Mouse (Mus musculus) ovary, postnatal 14 days (tissue): ENCODE data around the gene H2-T22.
"Not testable (repeated sequence)": the region's sequence is repeated elsewhere in the genome, so short reads cannot be mapped to it uniquely, and the experiment has no call there.

Experiments used
- DNase-seq: peaks from one replicate; pipeline ENCODE4 v3.0.0; 2022; ENCODE audit warnings: low spot score

H2-T22 gene

GRCm38 (mm10) chr17:36028879-36029619, 13.5 kb downstream of the H2-T22 start:
- DNase-seq, result no peak

GRCm38 (mm10) chr17:36027663-36028062, 14.9 kb downstream of the H2-T22 start:
- DNase-seq, result no peak

GRCm38 (mm10) chr17:36025901-36026300, 16.6 kb downstream of the H2-T22 start:
- no peak for DNase-seq

- DNase-seq, result no peak
Measured at GRCm38 (mm10) chr17:36025197-36025596, 17.4 kb downstream of the H2-T22 start.

GRCm38 (mm10) chr17:36023710-36024654, 18.6 kb downstream of the H2-T22 start:
- DNase-seq, result no peak

GRCm38 (mm10) chr17:36022922-36023321, 19.6 kb downstream of the H2-T22 start:
- DNase-seq, result no peak

- DNase-seq, result no peak
Measured at GRCm38 (mm10) chr17:36022098-36022497, 20.4 kb downstream of the H2-T22 start.

GRCm38 (mm10) chr17:36021309-36021708, 21.2 kb downstream of the H2-T22 start:
- no peak for DNase-seq

GRCm38 (mm10) chr17:36020191-36021073, 22.1 kb downstream of the H2-T22 start, which contains the start of gene H2-T24:
Gene H2-T24 (minus strand): TSS chr17:36020560.
- peak; percentile 41 for DNase-seq

- DNase-seq, result no peak
Measured at GRCm38 (mm10) chr17:36019519-36019918, 23.0 kb downstream of the H2-T22 start.

GRCm38 (mm10) chr17:36018979-36019378, 23.6 kb downstream of the H2-T22 start:
- DNase-seq, result no peak

GRCm38 (mm10) chr17:36017046-36017445, 25.5 kb downstream of the H2-T22 start:
- DNase-seq, result no peak

GRCm38 (mm10) chr17:36014977-36015376, 27.6 kb downstream of the H2-T22 start:
- DNase-seq, result no peak

GRCm38 (mm10) chr17:36004409-36004808, 38.1 kb downstream of the H2-T22 start:
- not testable (repeated sequence) for DNase-seq

GRCm38 (mm10) chr17:36003331-36003730, 39.2 kb downstream of the H2-T22 start:
- DNase-seq, result no peak

GRCm38 (mm10) chr17:36001966-36002365, 40.6 kb downstream of the H2-T22 start:
- DNase-seq, result no peak

GRCm38 (mm10) chr17:36001121-36001897, 41.2 kb downstream of the H2-T22 start:
- DNase-seq, result no peak

- no peak for DNase-seq
Measured at GRCm38 (mm10) chr17:36000349-36000748, 42.2 kb downstream of the H2-T22 start.

GRCm38 (mm10) chr17:35999356-35999755, 43.2 kb downstream of the H2-T22 start:
- no peak for DNase-seq

- no peak for DNase-seq
Measured at GRCm38 (mm10) chr17:35998545-35999305, 43.8 kb downstream of the H2-T22 start.
